ENCODE assay signal across 8 mouse cellular contexts in genomic region chr7:111969198-111969887, GRCm38 (mm10). TPM values are rescaled to one million over a fixed set of nuclear protein-coding genes. Genes with fewer than 3 reads are reported as not detected.
A peak's percentile ranks its signal among the peaks of the same experiment; 100 is the strongest.
DNase-seq lines count a peak whose midpoint lies in the region; ATAC-seq and TF ChIP-seq lines count a peak whose summit lies in the region.

No protein-coding gene starts in this region.

- 53% methylated on average over 4 of the region's 4 CpGs for WGBS in hindbrain, embryonic 14.5 days
- WGBS in hindbrain, embryonic 16.5 days = 52% methylated on average over 4 of the region's 4 CpGs
- WGBS in hindbrain, postnatal 0 days = 55% methylated on average over 4 of the region's 4 CpGs
- 52% methylated on average over 4 of the region's 4 CpGs for WGBS in midbrain, embryonic 16.5 days

- peak; percentile 81 for TF ChIP-seq CTCF in hindbrain, postnatal 0 days (IDR thresholded peaks at IDR 0.05; ENCODE audit: low read depth)

- no peaks in the 10 kb centered on the region for H3K27me3 ChIP-seq in hindbrain, embryonic 14.5 days (ENCODE audit: control insufficient read depth, insufficient read depth, low read length)
- H3K27me3 ChIP-seq in hindbrain, embryonic 16.5 days (replicated peaks; ENCODE audit: control insufficient read depth, insufficient read depth, low read length) = no peaks in the 10 kb centered on the region
- no peaks in the 10 kb centered on the region for H3K27me3 ChIP-seq in hindbrain, postnatal 0 days (ENCODE audit: insufficient read depth, low read length)
- no peaks in the 10 kb centered on the region for H3K27me3 ChIP-seq in midbrain, embryonic 16.5 days (ENCODE audit: control insufficient read depth, insufficient read depth, low read depth, low read length)

- H3K9ac ChIP-seq in hindbrain, embryonic 14.5 days = no peak overlapping the region
- H3K9ac ChIP-seq in hindbrain, embryonic 16.5 days (ENCODE audit: low read depth, low read length) = no peak overlapping the region
- H3K9ac ChIP-seq in hindbrain, postnatal 0 days (replicated peaks; ENCODE audit: low read length) = no peak overlapping the region
- H3K9ac ChIP-seq in midbrain, embryonic 16.5 days (ENCODE audit: low read depth, low read length) = no peak overlapping the region

- no peak overlapping the region for H3K27ac ChIP-seq in hindbrain, embryonic 14.5 days
- H3K27ac ChIP-seq in hindbrain, embryonic 16.5 days (ENCODE audit: low read depth, low read length) = no peak overlapping the region
- no peak overlapping the region for H3K27ac ChIP-seq in hindbrain, postnatal 0 days
- no peak overlapping the region for H3K27ac ChIP-seq in midbrain, embryonic 16.5 days (ENCODE audit: low read length)

- no peak overlapping the region for H3K4me3 ChIP-seq in hindbrain, embryonic 14.5 days (replicated peaks; ENCODE audit: low read length)
- no peak overlapping the region for H3K4me3 ChIP-seq in hindbrain, embryonic 16.5 days (ENCODE audit: low read length)
- H3K4me3 ChIP-seq in hindbrain, postnatal 0 days (ENCODE audit: low read length) = no peak overlapping the region
- no peak overlapping the region for H3K4me3 ChIP-seq in midbrain, embryonic 16.5 days (ENCODE audit: low read depth, low read length)

- H3K4me1 ChIP-seq in hindbrain, embryonic 14.5 days (replicated peaks; ENCODE audit: control insufficient read depth, insufficient read depth, low read length) = no peaks in the 10 kb centered on the region
- H3K4me1 ChIP-seq in hindbrain, embryonic 16.5 days (ENCODE audit: control insufficient read depth, insufficient read depth, low read depth, low read length) = no peaks in the 10 kb centered on the region
- H3K4me1 ChIP-seq in hindbrain, postnatal 0 days (ENCODE audit: insufficient read depth, low read length) = no peaks in the 10 kb centered on the region
- no peaks in the 10 kb centered on the region for H3K4me1 ChIP-seq in midbrain, embryonic 16.5 days (ENCODE audit: control insufficient read depth, insufficient read depth, low read length)

- no peaks in the 10 kb centered on the region for H3K9me3 ChIP-seq in hindbrain, embryonic 14.5 days (ENCODE audit: control insufficient read depth, low read length)
- H3K9me3 ChIP-seq in hindbrain, embryonic 16.5 days (ENCODE audit: control insufficient read depth, low read length) = no peaks in the 10 kb centered on the region
- H3K9me3 ChIP-seq in hindbrain, postnatal 0 days (ENCODE audit: low read length) = no peaks in the 10 kb centered on the region
- no peaks in the 10 kb centered on the region for H3K9me3 ChIP-seq in midbrain, embryonic 16.5 days (replicated peaks; ENCODE audit: control insufficient read depth, low read length, poor library complexity, severe bottlenecking)

- H3K4me2 ChIP-seq in hindbrain, embryonic 14.5 days (replicated peaks) = no peak overlapping the region
- H3K4me2 ChIP-seq in hindbrain, embryonic 16.5 days (ENCODE audit: low read length) = no peak overlapping the region
- no peak overlapping the region for H3K4me2 ChIP-seq in hindbrain, postnatal 0 days (ENCODE audit: low read depth, low read length)
- no peak overlapping the region for H3K4me2 ChIP-seq in midbrain, embryonic 16.5 days (ENCODE audit: low read length)

- peak; percentile 92 for DNase-seq in hindbrain, embryonic 14.5 days (ENCODE audit: low spot score)
- peak; percentile 86 for DNase-seq in brain, adult 2 months (ENCODE audit: low read depth, low spot score)
- DNase-seq in fibroblast of lung, adult 2 months (ENCODE audit: low read depth) = peak; percentile 49
- DNase-seq in hindbrain, postnatal 0 days (ENCODE audit: low spot score) = peak; percentile 90
- DNase-seq in left cerebral cortex, adult 8-10 months (ENCODE audit: low spot score in 2 of 2) = peak; percentile 18 to 58
- DNase-seq in thymus, postnatal 14 days = peak; percentile 35

- H3K36me3 ChIP-seq in hindbrain, embryonic 14.5 days (replicated peaks; ENCODE audit: control insufficient read depth, insufficient read depth) = no peaks in the 10 kb centered on the region
- no peaks in the 10 kb centered on the region for H3K36me3 ChIP-seq in hindbrain, embryonic 16.5 days (ENCODE audit: control insufficient read depth, insufficient read depth, low read length)
- no peaks in the 10 kb centered on the region for H3K36me3 ChIP-seq in hindbrain, postnatal 0 days (ENCODE audit: insufficient read depth, low read length)
- H3K36me3 ChIP-seq in midbrain, embryonic 16.5 days (ENCODE audit: control insufficient read depth, insufficient read depth, low read length) = no peaks in the 10 kb centered on the region

- ATAC-seq in hindbrain, embryonic 14.5 days (ENCODE audit: low FRiP score) = no peak
- no peak for ATAC-seq in hindbrain, embryonic 16.5 days
- ATAC-seq in hindbrain, postnatal 0 days = no peak
- ATAC-seq in midbrain, embryonic 16.5 days = 0 out of 2 replicates have a peak, but pooled peaks have one; percentile 67

RNA-seq across cellular contexts. Expression of gene Usp47, which starts 54.0 kb away (rescaled TPM):
- polyA plus RNA-seq in hindbrain, embryonic 14.5 days (2014; fragmentation: Nextera tagmentation; extraction: Ambion mirVana) = 94.8 and 97.2 TPM in 2 replicates
- polyA plus RNA-seq in hindbrain, embryonic 16.5 days (2015; fragmentation: Nextera tagmentation; extraction: Ambion mirVana) = 53.3 and 67.6 TPM in 2 replicates
- 55.7 and 70.5 TPM in 2 replicates for total RNA-seq in hindbrain, postnatal 0 days (2014; rRNA removed)
- polyA plus RNA-seq in hindbrain, postnatal 0 days (2015; fragmentation: Nextera tagmentation; extraction: Ambion mirVana) = 44.9 and 45.5 TPM in 2 replicates
- 10 to 100 TPM; 65.5 to 68.1 (median 66.7) TPM for total RNA-seq in left cerebral cortex, adult 8-10 months (2022)
- polyA plus RNA-seq in midbrain, embryonic 16.5 days (2015; fragmentation: Nextera tagmentation; extraction: Ambion mirVana) = 78.4 and 85.8 TPM in 2 replicates

Comparison
In these comparisons a context has a peak if more than half of its experiments do, and no peak if none do; other contexts are left out.
1. DNase-seq: peak in every context shown above with its lines; median percentile 92 in hindbrain, embryonic 14.5 days; 90 in hindbrain, postnatal 0 days; 86 in brain, adult 2 months; 49 in fibroblast of lung, adult 2 months; 38 in left cerebral cortex, adult 8-10 months; 35 in thymus, postnatal 14 days.